Mouse (Mus musculus): ENCODE measurements around the gene Zfp472.

GRCm38 (mm10) chr17:32919123-32919522 is 46.5 kb upstream of the Zfp472 start:
- TF ChIP-seq POLR2A (IDR thresholded peaks at IDR 0.05; ENCODE audit: extremely low read depth, insufficient read depth, low read length) (no peak), CTCF (IDR thresholded peaks at IDR 0.05; ENCODE audit: low read depth, low read length) (no peak)
